Mouse (Mus musculus): ENCODE data around the gene A730009L09Rik. TPM values are rescaled to one million over a fixed set of nuclear protein-coding genes. Genes with fewer than 3 reads are reported as not detected.

A730009L09Rik gene
- polyA plus RNA-seq, 1 experiment from 2014 or later: not detected

Other genes starting within 250 kb of the A730009L09Rik start
- 43.5 and 43.6 TPM in 2 replicates for gene Mrpl39, start 220.6 kb downstream of the A730009L09Rik start, polyA plus RNA-seq (2015; fragmentation: Nextera tagmentation; extraction: Ambion mirVana)